Mouse (Mus musculus) C2C12 (cell line): Measurements from ENCODE around the gene Bloc1s5.

ENCODE experiments used
- CEBPB ChIP-seq: IDR thresholded peaks from one replicate; pipeline ENCODE4 v1.6.1; 2011; ENCODE audit warnings: low read depth, mild to moderate bottlenecking, control low read depth, moderate library complexity
- CTCF ChIP-seq: IDR thresholded peaks from one replicate; pipeline ENCODE4 v1.5.1; 2011; ENCODE audit not compliant: control insufficient read depth, insufficient read depth, insufficient read length
- FOSL1 ChIP-seq: IDR thresholded peaks from one replicate; pipeline ENCODE4 v1.8.0; 2011; ENCODE audit warnings: mild to moderate bottlenecking, low read length; ENCODE audit not compliant: poor library complexity, insufficient read depth, severe bottlenecking
- MAX ChIP-seq: IDR thresholded peaks from one replicate; pipeline ENCODE4 v1.6.1; 2011; ENCODE audit warnings: mild to moderate bottlenecking, control low read depth
- MYOG ChIP-seq: IDR thresholded peaks from one replicate; pipeline ENCODE4 v1.6.1; 2011; ENCODE audit not compliant: control insufficient read depth, insufficient read length; ENCODE audit errors: extremely low read depth
- USF1 ChIP-seq: IDR thresholded peaks from one replicate; pipeline ENCODE4 v1.6.1; 2011; ENCODE audit warnings: low read depth, mild to moderate bottlenecking, control low read depth, moderate library complexity

DNA sequence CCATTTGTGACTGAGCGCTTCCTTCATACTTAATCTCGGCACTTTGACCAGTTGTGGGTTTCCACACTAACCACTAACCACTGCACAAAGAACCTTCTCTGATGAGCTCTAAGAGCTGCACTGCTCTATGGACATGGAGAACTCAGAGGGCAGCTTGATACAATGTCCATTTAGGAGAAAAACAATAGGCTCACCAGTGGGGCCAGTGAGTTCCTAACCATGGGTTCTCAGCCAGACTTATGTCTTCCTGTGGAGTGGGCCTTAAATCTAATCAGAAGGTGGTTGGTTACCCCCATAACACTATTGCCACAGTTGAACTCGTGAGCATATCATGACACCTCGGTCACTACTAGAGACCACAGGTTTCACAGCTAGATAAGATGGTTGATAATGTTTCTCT lies 48.5 kb downstream of the Bloc1s5 start:
- TF ChIP-seq MAX (no peak), CEBPB (no peak), CTCF (no peak), USF1 (no peak), FOSL1 (no peak), MYOG (no peak)
